Mouse (Mus musculus) mouse embryonic stem cell (cell line): ENCODE data around the gene Gm49358.

Source experiments
- in situ Hi-C, 2 experiments: fragments of 300-500 bp; cut with MboI; formaldehyde crosslinking; loops; 1 replicate in 1 of 2; 3 replicates in 1 of 2; pipeline ENCODE4 v1.14.3; 2019 to 2020; ENCODE audit warnings: low sequenced_read_pairs in 2 of 2, low pct_unique_long_range_greater_than_20kb in 1 of 2, mixed read lengths in 1 of 2; ENCODE audit not compliant: unreplicated experiment in 1 of 2

Gm49358 gene

DNA sequence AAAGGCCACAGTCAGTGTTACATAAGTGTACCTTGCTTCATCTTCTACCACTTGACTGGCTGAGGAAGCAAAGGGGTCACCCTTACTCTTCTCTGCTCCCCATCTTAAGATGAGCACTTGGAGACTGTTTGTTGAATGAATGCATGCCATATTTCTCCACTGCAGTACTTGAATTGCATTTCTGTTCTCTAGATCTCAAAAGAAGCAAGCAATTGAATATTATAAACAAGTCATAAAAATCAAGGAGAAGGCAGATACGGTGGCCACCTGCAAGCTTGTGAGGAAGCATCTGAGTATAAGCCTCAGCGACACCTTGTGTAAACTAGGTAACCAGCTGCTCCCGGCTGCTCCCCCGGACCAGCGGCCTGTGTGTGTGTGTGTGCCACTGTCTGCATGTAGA is at the start of gene Gm49358:
Gene Gm49358, plus strand, starts transcription at position 301 of the 400 bp plus-strand sequence.
- in situ Hi-C loops, result no loop called here

GRCm38 (mm10) chr10:86727548-86727980 is 36.2 kb upstream of the Gm49358 start:
- in situ Hi-C loops, result no loop called here

GRCm38 (mm10) chr10:86728176-86728575 is 35.6 kb upstream of the Gm49358 start:
- in situ Hi-C loops, result no loop called here

DNA sequence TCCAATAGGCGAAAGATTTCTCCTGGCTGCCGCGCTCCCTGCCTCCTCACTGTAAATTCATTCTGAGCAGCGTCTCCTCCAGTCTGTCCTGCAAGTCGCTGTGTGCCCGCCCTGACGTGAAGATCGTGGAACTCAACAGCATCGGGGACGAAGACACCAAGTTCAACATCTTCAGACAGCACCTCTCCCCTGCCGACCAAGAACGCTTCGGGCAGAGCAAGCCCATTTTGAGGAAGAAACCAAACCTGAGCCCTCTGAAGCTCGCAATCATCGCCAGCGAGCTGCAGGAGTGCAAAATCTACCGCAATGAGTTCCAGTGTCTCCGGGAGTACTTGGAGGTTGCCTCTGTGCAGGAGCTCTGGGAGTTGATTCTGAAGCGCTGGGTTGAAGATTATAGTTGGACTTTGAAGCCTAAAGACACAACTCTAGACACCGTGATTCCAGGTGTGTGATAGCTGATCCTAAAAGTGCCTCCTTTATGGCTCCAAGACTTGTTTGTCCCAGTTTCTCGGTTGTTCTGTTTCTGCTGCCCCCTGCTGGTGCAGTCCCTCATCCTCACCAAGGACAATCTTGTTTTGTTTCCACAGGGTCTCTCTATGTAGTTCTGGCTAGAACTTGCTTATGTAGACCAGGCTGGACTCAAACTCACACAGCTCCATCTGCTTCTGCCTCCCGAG is 32.8 kb upstream of the Gm49358 start:
- in situ Hi-C loops, result no loop called here

DNA sequence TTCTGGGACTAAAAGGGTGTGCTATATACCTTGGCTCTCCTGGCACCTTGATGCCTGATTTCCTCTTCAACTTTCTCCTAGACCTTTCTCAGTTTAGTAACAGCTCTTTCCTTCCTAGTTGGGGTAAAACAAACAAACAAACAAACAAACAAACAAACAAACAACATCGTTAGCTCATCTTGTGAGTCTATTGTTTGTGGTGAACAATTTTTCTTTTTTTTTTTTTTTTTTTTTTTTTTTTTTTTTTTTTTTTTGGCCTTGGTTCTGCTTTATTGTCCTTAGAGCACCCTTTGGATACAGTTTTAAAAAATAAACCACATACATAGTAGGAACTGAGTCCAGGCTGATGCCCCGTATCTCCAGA is 32.3 kb upstream of the Gm49358 start:
- in situ Hi-C loops, result no loop called here

- in situ Hi-C loops, result no loop called here
Observed at GRCm38 (mm10) chr10:86735036-86735435, 28.7 kb upstream of the Gm49358 start.

DNA sequence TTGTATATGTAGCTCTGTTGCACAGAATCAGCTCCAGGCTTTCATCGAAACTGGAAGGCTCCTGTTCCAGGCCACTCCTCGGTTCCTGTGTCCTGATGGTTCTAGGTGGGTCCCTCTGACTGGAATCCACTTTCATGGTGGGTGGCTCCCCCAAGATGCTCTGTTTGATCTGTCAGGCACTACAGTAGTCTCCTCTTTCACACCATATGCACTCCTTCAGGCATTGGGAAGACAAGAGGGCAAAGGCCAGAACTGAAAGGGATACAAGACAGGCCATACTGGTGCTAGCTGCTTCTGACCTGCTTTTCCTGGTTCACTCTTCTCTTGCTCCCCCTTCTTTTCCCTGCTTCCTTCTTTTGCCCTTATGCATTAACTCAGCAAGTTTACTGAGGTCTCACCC is 20.9 kb upstream of the Gm49358 start:
- in situ Hi-C loops, result no loop called here

GRCm38 (mm10) chr10:86744306-86744705 is 19.5 kb upstream of the Gm49358 start:
- in situ Hi-C loops, result no loop called here

- in situ Hi-C loops, result no loop called here
Observed at GRCm38 (mm10) chr10:86755816-86756502, 7.8 kb upstream of the Gm49358 start.

DNA sequence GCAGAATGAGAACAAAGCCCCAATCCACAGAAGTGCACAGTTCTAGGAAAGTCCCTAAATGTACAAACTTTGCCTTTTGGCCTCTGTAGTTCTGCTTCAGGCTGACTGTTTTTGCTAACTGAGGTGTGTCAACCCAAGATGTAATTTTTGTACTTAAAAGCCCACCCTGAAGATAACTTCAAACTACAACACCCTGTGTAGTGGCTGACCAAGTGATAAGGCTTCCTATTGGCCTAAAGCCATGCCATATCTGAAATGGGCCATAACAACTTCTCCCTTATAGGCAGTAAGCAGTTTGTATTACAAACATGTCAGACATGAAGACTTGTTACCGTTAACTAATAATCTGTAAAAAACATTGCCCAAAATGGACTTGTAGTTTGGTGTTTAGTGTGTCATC is 6.0 kb upstream of the Gm49358 start:
- in situ Hi-C loops, result no loop called here

GRCm38 (mm10) chr10:86758211-86758610 is 5.6 kb upstream of the Gm49358 start:
- in situ Hi-C loops, result no loop called here

DNA sequence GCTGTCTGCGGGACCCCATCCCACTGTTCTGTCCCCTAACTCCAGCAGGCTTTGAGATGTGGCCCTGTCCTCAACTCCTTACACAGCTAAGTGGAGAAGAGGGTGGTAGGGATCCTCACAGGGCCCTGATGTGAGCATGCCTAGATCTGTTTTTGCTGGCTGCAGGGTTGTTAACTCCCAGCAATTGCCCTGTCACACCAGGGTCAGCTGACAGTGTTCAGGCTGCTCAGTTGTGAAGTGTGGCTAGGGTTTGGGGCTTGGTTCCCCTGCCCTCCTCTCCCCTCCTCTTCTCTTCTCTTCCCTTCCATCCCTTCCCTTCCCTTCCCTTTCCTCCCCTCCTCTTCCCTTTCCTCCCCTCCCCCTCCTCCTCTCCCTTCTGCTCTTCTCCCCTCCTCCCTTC is 2.5 kb upstream of the Gm49358 start:
- in situ Hi-C loops, result no loop called here

- in situ Hi-C loops, result no loop called here
Observed at GRCm38 (mm10) chr10:86761722-86762383, 1.9 kb upstream of the Gm49358 start.

GRCm38 (mm10) chr10:86762384-86762730 is 1.4 kb upstream of the Gm49358 start:
- in situ Hi-C loops, result no loop called here

DNA sequence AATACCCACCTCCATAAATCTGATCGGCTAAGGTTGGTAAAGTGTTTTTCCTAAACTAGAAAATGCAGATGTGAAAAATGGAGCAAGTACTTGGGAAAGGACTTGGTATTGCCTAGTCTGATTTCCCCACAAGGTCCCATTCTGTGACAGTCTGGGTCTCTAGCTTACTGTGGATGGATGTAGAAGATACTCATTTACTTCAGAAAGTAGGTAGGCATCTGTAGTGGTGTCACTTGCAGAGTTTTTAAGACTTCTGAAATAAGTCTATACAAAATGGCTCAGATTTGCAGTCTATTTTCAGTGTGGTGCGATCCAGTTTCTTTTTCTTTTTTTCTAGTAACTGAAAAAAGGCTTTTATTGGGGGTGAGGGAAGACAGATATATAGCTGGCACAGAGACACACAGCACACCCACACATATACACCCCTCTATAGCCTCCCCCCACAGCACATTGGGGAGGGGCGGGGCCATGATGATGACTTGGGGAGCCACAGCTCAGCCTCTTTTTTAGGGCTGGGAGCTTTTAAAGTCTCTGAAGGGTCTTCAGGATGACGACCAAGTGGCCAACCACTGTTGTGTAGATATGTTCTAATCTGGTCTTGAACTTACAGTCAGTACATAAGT is 1.7 kb downstream of the Gm49358 start:
- in situ Hi-C loops, result no loop called here

DNA sequence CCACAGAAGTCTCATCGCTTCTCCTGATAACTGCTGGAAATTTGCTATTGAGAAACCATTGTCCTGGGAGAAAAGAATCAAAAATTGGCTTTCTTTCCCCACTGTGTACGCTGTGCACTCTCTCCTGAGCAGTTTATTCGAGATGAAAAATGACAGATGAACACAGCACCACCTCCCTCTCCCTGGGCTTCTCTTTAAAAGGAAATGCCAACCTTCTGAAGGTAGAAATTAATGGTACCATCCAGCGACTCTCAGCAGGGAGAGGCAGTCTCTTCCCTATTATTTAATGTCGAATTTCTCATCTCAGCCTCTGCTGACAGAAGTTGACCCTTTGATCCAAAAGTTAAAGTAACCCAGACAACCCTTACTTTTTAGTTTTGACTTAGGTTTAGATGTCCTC is 5.4 kb downstream of the Gm49358 start:
- in situ Hi-C loops, result no loop called here

DNA sequence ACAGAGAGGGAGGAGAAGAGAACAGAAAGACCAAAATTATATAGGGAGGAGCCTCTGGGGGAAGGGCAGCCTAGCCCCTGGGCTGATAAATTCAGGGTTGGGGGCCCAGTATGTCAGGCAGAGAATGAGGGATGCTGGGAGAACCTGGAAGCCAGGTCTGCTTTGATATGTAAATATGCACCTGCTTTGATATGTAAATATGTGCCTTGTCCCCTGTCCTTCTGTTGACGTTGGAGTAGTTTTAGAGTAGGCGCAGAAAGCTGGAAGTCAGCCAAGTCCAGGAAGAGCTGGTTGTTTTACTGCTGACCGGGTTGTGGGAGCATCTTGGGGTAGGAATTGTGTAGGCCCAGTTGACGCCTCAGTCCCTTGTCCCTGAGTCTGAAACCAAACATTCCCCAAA is 6.0 kb downstream of the Gm49358 start:
- in situ Hi-C loops, result no loop called here

DNA sequence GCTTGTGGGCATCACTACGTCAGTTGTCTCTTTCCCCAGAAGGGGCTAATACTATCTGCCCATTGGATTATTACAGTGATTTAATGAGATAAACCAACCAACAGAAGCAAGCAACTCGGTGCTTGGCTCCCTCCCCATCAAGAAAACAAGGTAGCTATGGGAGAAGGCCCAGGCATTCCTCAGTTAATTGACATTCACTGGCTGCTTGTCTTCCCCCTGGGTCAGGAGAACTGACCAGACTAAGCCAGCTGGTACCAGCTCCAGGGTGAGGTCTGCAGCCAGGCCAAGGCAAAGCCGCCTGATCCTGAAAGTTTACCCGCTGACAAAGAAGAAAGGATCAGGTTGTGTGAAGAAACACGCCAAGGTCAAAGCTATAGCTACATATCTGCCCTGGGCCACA is 7.9 kb downstream of the Gm49358 start:
- in situ Hi-C loops, result no loop called here

- in situ Hi-C loops, result no loop called here
Observed at GRCm38 (mm10) chr10:86772231-86772631, 8.5 kb downstream of the Gm49358 start.
